Mouse (Mus musculus) T-helper 17 cell (primary cell): Measurements from ENCODE around the gene Aebp2.
"Not testable (repeated sequence)": the region's sequence is repeated elsewhere in the genome, so short reads cannot be mapped to it uniquely, and the experiment has no call there.

Experiments
- in situ Hi-C, 2 experiments: fragments of 300-600 bp; cut with MboI, MseI; formaldehyde crosslinking; loops; 1 replicate in 1 of 2; 2 replicates in 1 of 2; pipeline ENCODE4 v1.15.1; 2025; ENCODE audit warnings: high pct_unique_total_duplicates in 2 of 2

Gene Aebp2

DNA sequence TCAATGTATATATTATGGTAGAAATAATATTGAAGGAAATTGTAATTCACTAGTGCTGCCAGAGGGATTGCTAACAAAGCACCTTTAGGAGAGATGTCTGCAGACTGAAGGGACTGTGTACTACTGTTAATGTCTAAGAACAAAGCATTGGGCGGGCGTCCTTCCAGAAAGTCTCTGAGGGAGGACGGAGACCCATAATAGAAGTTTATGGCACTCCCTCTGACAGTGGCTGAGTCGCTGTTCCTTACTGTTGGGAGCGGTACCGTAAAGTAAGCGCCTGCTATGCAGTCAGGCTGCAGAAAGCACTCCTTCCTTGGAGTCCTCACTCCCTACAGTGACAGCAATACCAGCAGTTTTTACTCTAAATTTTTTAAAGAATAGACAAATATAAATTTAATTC lies 29.5 kb downstream of the Aebp2 start:
- in situ Hi-C loops, result no loop called here

DNA sequence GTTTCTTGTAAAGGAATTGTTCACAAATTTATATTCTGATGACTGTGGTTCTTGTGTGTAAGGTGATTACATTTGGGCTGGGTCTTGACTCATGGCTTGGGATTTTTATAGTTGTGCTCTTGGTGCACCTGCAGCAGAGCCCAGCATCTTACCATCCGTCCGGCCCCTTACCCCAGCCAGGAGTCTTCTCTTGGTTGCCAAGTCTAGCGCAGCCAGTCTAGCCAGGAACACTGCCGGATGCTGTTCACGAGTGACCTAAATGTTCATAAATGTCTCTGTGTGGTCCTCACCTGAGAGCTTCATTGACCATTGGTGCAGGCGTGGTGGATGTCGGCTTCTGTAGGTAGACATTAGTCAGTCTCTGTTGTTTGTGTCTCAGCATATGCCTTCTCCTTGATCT lies 33.0 kb downstream of the Aebp2 start:
- in situ Hi-C loops, result loop anchor here in 1 of 2 experiments (5.0 kb wide), 1 partner anchor 42 kb away; no protein-coding TSS in a partner anchor

- in situ Hi-C loops, result loop anchor here in 1 of 2 experiments (5.0 kb wide), 1 partner anchor 40 kb away; no protein-coding TSS in a partner anchor
These were observed 34.5 kb downstream of the Aebp2 start for GRCm38 (mm10) chr6:140656991-140657390.

GRCm38 (mm10) chr6:140657920-140658522 lies 35.6 kb downstream of the Aebp2 start:
- in situ Hi-C loops, result loop anchor here in 1 of 2 experiments (5.0 kb wide), 1 partner anchor 39 kb away; no protein-coding TSS in a partner anchor

DNA sequence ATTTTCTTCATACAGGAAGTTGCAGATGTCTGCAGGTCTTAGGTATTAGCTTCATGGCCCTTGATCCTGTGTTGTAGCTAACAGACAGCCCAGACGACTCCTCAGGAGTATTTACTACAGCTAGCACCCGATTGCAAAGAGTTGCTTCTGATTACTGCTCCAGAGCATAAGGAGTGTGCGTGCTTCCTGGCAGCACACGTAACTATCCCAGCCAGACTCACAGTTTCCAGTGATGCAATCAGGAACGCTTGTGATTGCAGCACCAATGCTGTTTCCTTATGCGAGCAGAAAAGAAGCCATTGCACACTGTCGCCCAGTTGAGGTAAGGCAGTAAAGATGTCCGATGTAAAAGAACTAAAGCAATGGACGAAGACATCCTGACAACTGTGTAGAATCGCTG lies 38.6 kb downstream of the Aebp2 start:
- in situ Hi-C loops, result no loop called here

DNA sequence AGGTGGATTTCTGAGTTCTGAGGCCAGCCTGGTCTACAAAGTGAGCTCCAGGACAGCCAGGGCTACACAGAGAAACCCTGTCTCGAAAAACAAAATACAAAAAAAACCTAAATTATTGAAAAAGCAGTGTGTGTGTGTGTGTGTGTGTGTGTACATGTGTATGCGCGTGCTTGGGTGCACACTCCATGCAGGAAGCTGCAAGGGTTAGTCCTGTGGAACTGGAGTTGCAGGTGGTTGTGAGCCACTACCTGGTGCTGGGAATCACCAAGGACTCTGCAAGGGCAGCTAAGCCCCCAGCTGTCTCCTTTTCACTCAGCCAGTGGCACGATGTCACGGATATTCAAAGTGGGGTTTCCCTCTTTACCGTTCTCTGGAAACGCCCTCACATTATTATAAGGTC lies 39.3 kb downstream of the Aebp2 start:
- in situ Hi-C loops, result no loop called here

DNA sequence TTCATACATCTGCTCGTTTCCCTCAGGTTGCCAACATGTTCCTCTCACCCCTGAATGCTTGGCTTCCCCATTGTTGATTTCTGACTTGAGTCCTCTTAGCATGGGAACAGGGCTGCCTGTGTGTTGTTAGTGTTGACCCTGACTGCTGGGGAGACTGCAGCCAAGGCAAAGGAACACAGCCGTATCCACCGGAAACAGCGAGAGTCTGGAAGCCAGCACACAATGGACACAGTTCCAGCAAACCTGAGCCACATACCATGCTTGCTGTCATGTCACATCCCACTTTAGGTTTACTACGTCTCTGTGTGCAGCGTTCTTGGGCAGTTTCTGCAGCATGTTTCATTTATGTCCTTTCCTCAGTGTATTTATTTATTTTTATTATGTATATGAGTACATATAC lies 39.8 kb downstream of the Aebp2 start:
- in situ Hi-C loops, result no loop called here

DNA sequence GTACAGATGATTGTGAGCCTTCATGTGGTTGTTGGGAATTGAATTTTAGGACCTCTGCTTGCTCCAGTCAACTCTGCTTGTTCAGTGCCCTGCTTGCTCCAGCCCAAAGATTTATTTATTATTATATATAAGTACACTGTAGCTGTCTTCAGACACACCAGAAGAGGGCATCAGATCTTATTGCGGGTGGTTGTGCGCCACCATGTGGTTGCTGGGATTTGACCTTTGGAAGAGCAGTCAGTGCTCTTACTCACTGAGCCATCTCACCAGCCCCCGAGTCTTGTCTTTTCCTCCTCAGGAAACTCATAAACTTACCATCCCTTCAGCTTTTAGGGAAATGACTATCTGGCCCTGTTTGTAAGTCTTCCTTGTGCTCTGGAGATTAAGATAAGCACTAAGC lies 40.2 kb downstream of the Aebp2 start:
- in situ Hi-C loops, result not testable (repeated sequence)

GRCm38 (mm10) chr6:140664611-140665010 lies 42.1 kb downstream of the Aebp2 start:
- in situ Hi-C loops, result no loop called here

DNA sequence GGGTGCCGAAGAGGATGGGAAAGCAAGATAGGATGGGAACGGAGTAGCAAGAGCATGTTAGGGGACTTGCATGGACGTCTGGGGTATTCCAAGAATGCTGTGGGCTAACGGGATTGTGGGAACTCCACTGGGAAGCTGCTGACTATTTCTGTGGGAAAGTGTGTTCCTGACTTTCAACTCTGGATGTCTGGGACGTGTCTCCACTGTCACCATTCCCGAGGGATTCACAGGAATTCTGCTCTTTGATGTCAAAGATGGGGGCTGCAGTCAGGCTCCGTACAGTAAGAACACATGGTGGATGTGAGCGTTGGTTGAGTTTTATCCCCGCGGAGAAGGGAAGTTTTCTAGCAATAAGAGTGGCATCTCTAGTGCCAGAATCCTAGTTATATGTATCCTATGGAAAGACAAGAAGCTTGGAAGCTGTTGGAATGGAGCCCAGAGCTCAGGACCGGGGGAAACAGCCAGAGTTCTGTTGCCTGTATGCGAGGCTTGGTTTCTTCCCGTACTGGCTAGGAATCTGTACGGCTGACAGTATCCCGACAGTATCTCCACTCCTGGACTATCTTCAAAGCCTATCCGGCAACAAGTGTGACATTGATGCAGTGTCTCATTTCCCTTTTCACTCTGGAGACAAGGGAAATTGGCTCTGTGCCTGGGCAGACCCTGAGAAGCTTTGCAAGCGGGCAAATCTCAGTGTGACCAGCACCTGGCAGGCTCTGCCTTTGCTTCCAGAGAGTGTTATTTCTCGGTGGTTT lies 44.2 kb downstream of the Aebp2 start:
- in situ Hi-C loops, result no loop called here

DNA sequence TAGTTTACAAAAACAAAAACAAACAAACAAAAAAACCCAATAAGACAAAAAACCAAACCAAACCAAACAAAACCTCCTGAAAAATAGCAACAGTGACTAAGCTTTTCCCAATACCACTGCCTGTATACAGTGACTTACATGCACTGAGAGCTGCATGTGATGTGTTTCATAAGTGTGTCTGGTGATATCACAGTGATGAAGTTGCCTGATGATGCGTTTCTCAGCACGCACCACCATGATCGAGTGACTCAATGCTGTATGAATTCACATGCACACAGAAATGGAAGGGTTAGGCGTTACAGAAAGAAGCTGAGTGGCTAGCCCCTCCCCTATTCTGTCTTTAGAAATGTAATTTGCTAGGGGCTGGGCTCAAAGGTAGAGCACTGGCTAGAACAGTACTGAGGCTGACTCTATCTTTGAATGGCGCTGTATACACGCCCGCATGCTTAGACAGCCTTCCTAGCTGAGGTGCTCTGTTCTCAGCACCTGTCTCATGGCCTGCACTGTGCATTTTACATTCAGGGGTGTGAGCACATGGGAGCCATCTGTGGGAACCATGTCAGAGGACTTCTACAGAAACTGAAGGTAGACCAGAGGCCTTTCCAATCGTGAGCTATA lies 44.9 kb downstream of the Aebp2 start:
- in situ Hi-C loops, result no loop called here

- in situ Hi-C loops, result no loop called here
These were observed 52.0 kb downstream of the Aebp2 start for GRCm38 (mm10) chr6:140674414-140674813.

DNA sequence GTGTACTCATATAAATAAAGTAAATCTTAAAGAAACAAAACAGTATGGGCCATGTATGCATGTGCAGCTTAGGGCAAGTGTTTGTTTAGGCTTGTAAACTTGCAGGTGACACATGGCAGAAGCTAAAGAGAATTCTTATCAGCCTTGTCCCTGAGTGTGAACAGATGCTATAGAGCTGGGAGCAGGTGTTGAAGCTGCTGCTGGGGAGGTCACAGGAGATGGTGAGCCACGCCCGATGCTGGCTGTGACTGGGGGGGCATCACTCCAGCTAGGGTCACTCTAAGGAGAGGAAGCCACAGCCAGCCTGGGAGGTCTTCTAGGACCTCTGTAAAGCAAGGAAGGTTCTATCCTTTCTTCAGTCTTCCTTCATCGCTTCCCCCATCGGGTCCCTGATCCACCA lies 53.6 kb downstream of the Aebp2 start:
- in situ Hi-C loops, result no loop called here

GRCm38 (mm10) chr6:140677041-140677440 lies 54.6 kb downstream of the Aebp2 start:
- in situ Hi-C loops, result no loop called here

- in situ Hi-C loops, result no loop called here
These were observed 55.5 kb downstream of the Aebp2 start for GRCm38 (mm10) chr6:140677960-140678359.

GRCm38 (mm10) chr6:140678658-140679271 lies 56.3 kb downstream of the Aebp2 start:
- in situ Hi-C loops, result no loop called here

GRCm38 (mm10) chr6:140680713-140681112 lies 58.2 kb downstream of the Aebp2 start:
- in situ Hi-C loops, result no loop called here

DNA sequence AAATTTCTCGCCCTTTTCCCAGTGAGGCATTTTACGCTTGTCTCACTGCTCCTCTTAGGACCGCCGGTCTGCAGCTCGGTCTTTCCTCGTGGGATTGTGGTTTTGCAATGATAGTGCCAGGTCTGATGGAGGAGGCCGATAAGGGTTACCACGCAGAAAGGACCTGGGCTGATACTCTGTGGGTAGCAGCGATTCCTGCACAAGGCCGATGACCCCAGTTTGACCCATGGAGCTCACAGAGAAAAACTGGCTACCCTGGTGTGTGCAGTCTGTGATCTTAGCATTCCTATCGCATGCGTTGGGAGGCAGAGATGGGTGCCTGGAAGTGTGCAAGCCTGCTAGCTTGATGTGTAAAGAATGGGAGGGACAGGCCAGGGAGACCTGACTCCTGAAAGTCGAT lies 60.4 kb downstream of the Aebp2 start:
- in situ Hi-C loops, result no loop called here

GRCm38 (mm10) chr6:140684403-140684802 lies 61.9 kb downstream of the Aebp2 start:
- in situ Hi-C loops, result no loop called here

DNA sequence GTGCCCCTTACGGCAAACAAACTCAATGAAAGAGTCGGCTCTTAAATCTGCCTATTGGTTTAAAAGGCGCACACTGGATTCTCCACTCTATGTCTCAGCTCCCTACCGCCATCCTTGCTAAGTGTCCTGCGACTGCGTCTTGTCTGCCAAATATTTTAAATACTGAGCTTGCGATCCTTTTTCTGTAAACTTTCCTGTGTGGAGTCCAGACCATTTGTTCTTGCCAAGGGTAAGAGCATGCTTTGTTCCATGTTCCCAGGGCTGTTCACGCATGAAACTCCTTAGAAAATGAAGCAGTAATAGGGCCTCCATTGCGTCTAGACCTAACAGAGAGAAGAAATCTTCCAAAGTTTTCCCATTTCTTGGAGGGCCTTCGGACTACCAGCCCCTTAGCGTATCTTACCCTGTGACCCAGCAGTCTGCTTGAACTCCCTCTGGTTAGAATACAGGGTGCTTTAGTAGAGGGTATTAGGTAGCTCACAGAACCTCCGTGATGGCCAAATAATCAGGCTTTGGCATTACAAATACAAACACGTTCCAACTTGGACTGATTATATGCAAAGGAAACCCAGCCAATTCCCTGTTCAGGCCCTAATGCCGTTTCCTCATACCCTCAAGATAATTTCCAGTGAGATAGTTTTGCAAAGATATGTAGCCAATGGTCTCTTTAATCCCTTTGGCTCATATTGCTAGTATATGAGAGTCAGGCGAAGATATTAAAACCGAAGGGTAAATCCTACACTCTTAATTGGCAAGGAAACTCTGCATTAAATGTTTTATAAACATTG lies 67.3 kb downstream of the Aebp2 start:
- in situ Hi-C loops, result no loop called here

- in situ Hi-C loops, result no loop called here
These were observed 69.7 kb downstream of the Aebp2 start for GRCm38 (mm10) chr6:140692160-140692559.
